Mouse (Mus musculus) liver, embryonic 14.5 days (tissue): ENCODE data around the gene Smad5.
A peak's percentile ranks its signal among the peaks of the same experiment; 100 is the strongest.

Experiments
- CTCF ChIP-seq: IDR thresholded peaks from 2 replicates; pipeline ENCODE4 v1.5.1; 2016; ENCODE audit warnings: antibody characterized with exemption, low read depth, control low read depth
- EP300 ChIP-seq: IDR thresholded peaks from 2 replicates; pipeline ENCODE4 v1.6.1; 2016; ENCODE audit warnings: antibody characterized with exemption, low read depth

GRCm38 (mm10) chr13:56699370-56699769 lies 3.4 kb upstream of the Smad5 start:
- TF ChIP-seq CTCF (peak; percentile 48), EP300 (no peak)
